ENCODE assay signal across 13 mouse cellular contexts in the genomic region with DNA sequence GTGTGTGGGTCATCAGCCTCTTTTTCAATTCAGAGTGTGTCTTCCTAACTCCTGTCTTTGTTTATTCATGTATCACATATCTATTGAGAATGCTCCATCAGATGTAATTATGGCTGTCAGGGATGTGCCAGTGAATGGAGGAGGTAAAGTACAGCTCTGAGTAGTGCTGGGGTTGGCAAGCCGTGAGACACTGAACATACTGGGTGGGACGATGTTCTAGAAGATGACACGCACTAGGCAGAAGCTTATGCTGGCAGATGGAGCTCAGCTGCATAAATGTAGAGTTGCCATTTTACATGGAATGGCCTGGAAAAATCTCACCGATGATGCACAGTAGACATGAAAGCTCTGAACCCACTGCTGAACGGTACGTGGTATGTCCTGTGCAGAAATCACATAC.
"Had no signal": no experiment of that assay in that cellular context is flagged by ENCODE, and none has a peak within 500 bp of the region (broad histone marks: within the 10 kb centered on the region; RNA-seq: fewer than 3 reads in every experiment).

No protein-coding gene starts in this region.

- DNase-seq: lung, adult 18-20 months; lung, embryonic 14.5 days; lung, postnatal 14 days; lung, postnatal 4 days; midbrain, embryonic 14.5 days; retina, postnatal 1 day; right cerebral cortex, postnatal 25 days; right cerebral cortex, postnatal 4 days; spleen, adult 18-20 months; thymus, adult 2 months; thymus, postnatal 25 days; thymus, postnatal 4 days had no signal

- ATAC-seq: midbrain, embryonic 16.5 days had no signal
